Mouse (Mus musculus) myocyte (in vitro differentiated cells): Measurements from ENCODE around the gene Tmem266. TPM values are rescaled to one million over a fixed set of nuclear protein-coding genes. Genes with fewer than 3 reads are reported as not detected.

ENCODE experiments used
- H3K27me3 ChIP-seq: one replicate; pipeline ENCODE4 v1.6.1; 2011; ENCODE audit not compliant: control insufficient read depth, insufficient read depth, insufficient read length
- H3K36me3 ChIP-seq: one replicate; pipeline ENCODE4 v1.6.1; 2011; ENCODE audit not compliant: control insufficient read depth, insufficient read depth
- H3K4me2 ChIP-seq: one replicate; pipeline ENCODE4 v1.6.1; 2011; ENCODE audit warnings: low read depth, control low read depth
- H3K4me3 ChIP-seq: one replicate; pipeline ENCODE4 v1.5.1; 2011; ENCODE audit warnings: mild to moderate bottlenecking, control low read depth, moderate library complexity
- H3K79me2 ChIP-seq: one replicate; pipeline ENCODE4 v1.6.1; 2011; ENCODE audit not compliant: control insufficient read depth, insufficient read depth
- H3ac ChIP-seq: one replicate; pipeline ENCODE4 v1.6.1; 2011; ENCODE audit not compliant: control insufficient read depth, insufficient read length
- CEBPB ChIP-seq: IDR thresholded peaks from 2 replicates; pipeline ENCODE4 v1.6.1; 2011; ENCODE audit warnings: mild to moderate bottlenecking, moderate library complexity; ENCODE audit not compliant: poor library complexity, insufficient read depth, severe bottlenecking
- E2F4 ChIP-seq: IDR thresholded peaks from one replicate; pipeline ENCODE4 v1.6.1; 2011; ENCODE audit warnings: mild to moderate bottlenecking, control low read depth, moderate library complexity; ENCODE audit not compliant: insufficient read depth
- MAX ChIP-seq: IDR thresholded peaks from one replicate; pipeline ENCODE4 v1.6.1; 2011; ENCODE audit warnings: low read depth, mild to moderate bottlenecking, control low read depth
- MYOD1 ChIP-seq, 3 experiments: IDR thresholded peaks; one replicate each; pipeline ENCODE4 v1.6.1; 2011; ENCODE audit warnings: control low read depth in 2 of 3, low read depth in 2 of 3, mild to moderate bottlenecking in 2 of 3, moderate library complexity in 1 of 3; ENCODE audit not compliant: insufficient read length in 2 of 3, control insufficient read depth in 1 of 3
- MYOG ChIP-seq, 3 experiments: IDR thresholded peaks; one replicate each; pipeline ENCODE4 v1.6.1; 2011; ENCODE audit warnings: control low read depth in 2 of 3, low read depth in 2 of 3, mild to moderate bottlenecking in 2 of 3; ENCODE audit not compliant: insufficient read length in 2 of 3, control insufficient read depth in 1 of 3, insufficient read depth in 1 of 3
- POLR2A ChIP-seq: IDR thresholded peaks from one replicate; pipeline ENCODE4 v1.6.1; 2011; ENCODE audit warnings: low read depth, mild to moderate bottlenecking, control low read depth, moderate library complexity; ENCODE audit not compliant: insufficient read length
- POLR2AphosphoS2 ChIP-seq: IDR thresholded peaks from one replicate; pipeline ENCODE4 v1.6.1; 2011; ENCODE audit warnings: low read depth, control low read depth; ENCODE audit not compliant: insufficient read length
- REST ChIP-seq: IDR thresholded peaks from one replicate; pipeline ENCODE4 v1.6.1; 2011; ENCODE audit warnings: mild to moderate bottlenecking, control low read depth, moderate library complexity; ENCODE audit not compliant: insufficient read depth, insufficient read length
- SRF ChIP-seq: IDR thresholded peaks from one replicate; pipeline ENCODE4 v1.6.1; 2011; ENCODE audit warnings: low read depth; ENCODE audit not compliant: control insufficient read depth, insufficient read length
- TCF12 ChIP-seq: IDR thresholded peaks from one replicate; pipeline ENCODE4 v1.6.1; 2011; ENCODE audit warnings: mild to moderate bottlenecking, control low read depth; ENCODE audit not compliant: poor library complexity, insufficient read depth, severe bottlenecking
- TCF3 ChIP-seq: IDR thresholded peaks from one replicate; pipeline ENCODE4 v1.6.1; 2011; ENCODE audit warnings: low read depth, control low read depth; ENCODE audit not compliant: insufficient read length
- USF1 ChIP-seq: IDR thresholded peaks from one replicate; pipeline ENCODE4 v1.6.1; 2011; ENCODE audit warnings: low read depth, mild to moderate bottlenecking, control low read depth, moderate library complexity
- polyA plus RNA-seq: library from polyadenylated mRNA; unstranded; fragments of >200 nt; fragmentation: generic; extraction: Trizol; gene quantifications from one replicate; pipeline ENCODE4 v1.2.1, GENCODE M21; 2012; ENCODE audit warnings: missing spikeins

Gene Tmem266
- polyA plus RNA-seq, 1 experiment: not detected

DNA sequence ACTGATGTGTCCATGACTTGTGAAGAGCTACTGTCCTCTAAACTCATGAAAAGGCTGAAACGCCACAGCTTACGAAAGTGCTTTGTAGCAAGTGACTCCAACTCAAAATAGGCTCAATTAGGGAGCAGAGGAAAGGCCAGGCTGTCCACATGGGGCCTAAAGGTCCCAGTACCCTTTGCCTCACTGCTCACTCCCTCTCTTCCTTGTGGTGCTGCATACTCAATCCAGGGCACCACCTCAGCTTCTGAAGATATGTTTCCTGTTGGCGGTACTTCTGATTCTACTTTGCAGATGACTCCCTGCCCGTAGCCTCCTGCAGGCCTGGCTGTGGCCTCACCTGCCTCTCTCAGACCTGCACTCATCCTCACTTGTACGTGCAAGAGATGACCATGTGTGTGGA is 126.7 kb downstream of the Tmem266 start:
- TF ChIP-seq MYOG (IDR thresholded peaks at IDR 0.05; ENCODE audit: control insufficient read depth in 1 of 3, insufficient read depth in 1 of 3, insufficient read length in 2 of 3, low read depth in 2 of 3) (no peak), POLR2AphosphoS2 (no peak), E2F4 (no peak), TCF3 (no peak), SRF (no peak), POLR2A (no peak), MAX (no peak), REST (no peak), USF1 (no peak), CEBPB (no peak), MYOD1 (IDR thresholded peaks at IDR 0.05; ENCODE audit: control insufficient read depth in 1 of 3, insufficient read length in 2 of 3, low read depth in 2 of 3) (no peak), TCF12 (no peak)
- no peak overlapping the region for H3ac ChIP-seq
- no peaks in the 10 kb centered on the region for H3K27me3 ChIP-seq
- H3K4me3 ChIP-seq: no peak overlapping the region
- H3K79me2 ChIP-seq: no peaks in the 10 kb centered on the region
- H3K4me2 ChIP-seq: no peak overlapping the region
- peaks cover 11% of the 10 kb centered on the region for H3K36me3 ChIP-seq

DNA sequence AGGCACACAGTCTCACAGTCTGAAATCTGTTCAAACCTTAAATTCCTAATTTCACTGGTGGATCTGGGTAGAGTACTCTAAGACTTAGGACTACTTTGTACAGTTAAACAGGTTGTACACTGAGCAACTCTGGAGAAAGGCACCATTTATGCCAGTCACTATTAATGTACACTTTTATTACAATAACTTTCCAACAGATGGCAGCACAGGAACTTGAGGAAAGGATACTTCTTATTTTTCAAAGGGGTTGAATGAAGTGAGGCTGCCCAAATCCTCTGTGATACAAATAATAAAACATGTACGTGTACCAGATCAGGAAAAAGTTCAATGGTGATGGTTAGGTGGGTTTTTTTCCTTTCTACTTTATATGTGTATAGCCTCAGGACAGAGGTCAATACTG is 141.7 kb downstream of the Tmem266 start:
- Histone ChIP-seq H3K79me2 (no peaks in the 10 kb centered on the region), H3ac (no peak overlapping the region), H3K4me2 (no peak overlapping the region), H3K36me3 (peaks cover 5% of the 10 kb centered on the region), H3K27me3 (no peaks in the 10 kb centered on the region), H3K4me3 (no peak overlapping the region)
- no peak for TF ChIP-seq USF1

DNA sequence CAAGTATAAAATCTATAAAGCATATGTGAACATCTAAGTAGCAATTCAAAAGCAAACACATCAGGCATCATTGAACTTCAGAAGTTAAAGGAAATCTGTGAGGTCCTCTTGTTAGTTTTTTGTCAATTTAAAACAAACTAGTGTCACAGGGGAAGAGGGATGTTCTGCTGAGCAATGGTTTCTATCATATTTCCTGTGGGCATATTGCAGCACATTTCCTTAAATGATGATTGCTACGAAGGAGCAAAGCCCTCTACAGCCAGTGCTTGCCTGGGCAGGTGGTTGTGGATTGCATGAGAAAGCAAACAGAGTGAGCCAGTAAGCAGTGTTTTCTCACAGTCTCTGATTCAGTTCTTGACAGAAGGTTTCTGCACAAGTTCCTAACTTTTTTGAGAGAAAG is 149.4 kb downstream of the Tmem266 start:
- no peak overlapping the region for H3ac ChIP-seq
- no peak overlapping the region for H3K4me2 ChIP-seq
- TF ChIP-seq CEBPB: no peak
- TF ChIP-seq POLR2A: no peak
- no peak for TF ChIP-seq REST
- no peak for TF ChIP-seq TCF12
- H3K27me3 ChIP-seq: no peaks in the 10 kb centered on the region
- peaks cover 6% of the 10 kb centered on the region for H3K36me3 ChIP-seq
- no peaks in the 10 kb centered on the region for H3K79me2 ChIP-seq
- H3K4me3 ChIP-seq: no peak overlapping the region

DNA sequence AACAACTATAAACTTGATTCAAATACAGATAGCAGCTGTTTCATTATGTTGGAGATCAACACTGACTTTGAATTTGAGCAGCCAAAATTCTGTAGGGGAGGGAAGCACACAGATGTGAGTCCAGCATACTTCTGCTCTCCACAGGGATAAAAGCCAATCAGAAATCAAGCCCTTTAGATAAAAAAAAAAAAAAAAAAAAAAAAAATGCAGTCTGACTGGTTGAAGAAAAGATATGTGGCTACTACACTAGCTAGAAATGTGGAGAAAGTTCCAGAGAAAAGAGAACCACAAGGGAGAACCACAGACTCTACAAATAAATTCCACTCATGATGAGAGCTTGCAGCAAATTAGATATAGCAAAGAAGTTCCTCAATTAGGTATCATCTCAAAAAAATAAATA is 152.0 kb downstream of the Tmem266 start:
- Histone ChIP-seq H3K4me2 (no peak overlapping the region), H3K36me3 (peaks cover 9% of the 10 kb centered on the region), H3K4me3 (no peak overlapping the region), H3K79me2 (no peaks in the 10 kb centered on the region), H3K27me3 (no peaks in the 10 kb centered on the region), H3ac (no peak overlapping the region)
- no peak for TF ChIP-seq MAX
- no peak for TF ChIP-seq E2F4
- TF ChIP-seq USF1: no peak
- no peak for TF ChIP-seq MYOG (IDR thresholded peaks at IDR 0.05; ENCODE audit: control insufficient read depth in 1 of 3, insufficient read depth in 1 of 3, insufficient read length in 2 of 3, low read depth in 2 of 3)
- no peak for TF ChIP-seq POLR2A
- no peak for TF ChIP-seq REST
- no peak for TF ChIP-seq MYOD1 (IDR thresholded peaks at IDR 0.05; ENCODE audit: control insufficient read depth in 1 of 3, insufficient read length in 2 of 3, low read depth in 2 of 3)
- no peak for TF ChIP-seq TCF3
- no peak for TF ChIP-seq CEBPB
- TF ChIP-seq POLR2AphosphoS2: no peak
- TF ChIP-seq TCF12: no peak
- no peak for TF ChIP-seq SRF

DNA sequence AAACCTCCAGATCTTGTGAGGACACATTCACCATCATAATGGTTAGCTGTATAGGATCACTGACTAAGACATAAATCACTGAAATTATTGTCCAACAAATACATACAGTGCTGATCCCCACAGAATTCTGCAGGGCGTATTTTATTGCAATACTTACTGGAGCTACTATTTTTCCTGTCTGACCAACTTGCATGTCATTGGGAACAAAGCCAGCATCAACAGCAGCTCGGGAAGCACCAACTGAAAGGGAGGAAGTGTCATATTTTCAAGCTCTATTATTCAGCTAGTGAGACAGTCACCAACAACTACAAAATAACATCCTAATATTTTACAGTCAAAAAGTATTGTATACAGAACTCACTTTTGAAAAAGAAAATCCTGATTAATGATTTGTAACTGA is 155.4 kb downstream of the Tmem266 start:
- no peak overlapping the region for H3K4me3 ChIP-seq
- no peaks in the 10 kb centered on the region for H3K27me3 ChIP-seq
- H3ac ChIP-seq: no peak overlapping the region
- peaks cover 23% of the 10 kb centered on the region for H3K36me3 ChIP-seq
- no peak for TF ChIP-seq MYOG (IDR thresholded peaks at IDR 0.05; ENCODE audit: control insufficient read depth in 1 of 3, insufficient read depth in 1 of 3, insufficient read length in 2 of 3, low read depth in 2 of 3)
- no peaks in the 10 kb centered on the region for H3K79me2 ChIP-seq
- no peak overlapping the region for H3K4me2 ChIP-seq

Other genes with a start within 250 kb of the Tmem266 start
- 8.9 TPM for gene Ube2q2, start 178.1 kb upstream of the Tmem266 start, polyA plus RNA-seq
- 22.1 TPM for gene Fbxo22, start 118.0 kb upstream of the Tmem266 start, polyA plus RNA-seq
- gene Nrg4, start 69 bp upstream of the Tmem266 start, polyA plus RNA-seq: 0.19 TPM
- 98.3 TPM for gene Etfa, start 185.3 kb downstream of the Tmem266 start, polyA plus RNA-seq
- gene Isl2, start 211.8 kb downstream of the Tmem266 start, polyA plus RNA-seq: 3.2 TPM